Mouse (Mus musculus): ENCODE results near the gene Nup205.
A peak's percentile ranks its signal among the peaks of the same experiment; 100 is the strongest.
"Not testable (repeated sequence)": the region's sequence is repeated elsewhere in the genome, so short reads cannot be mapped to it uniquely, and the experiment has no call there.

Nup205 gene

GRCm38 (mm10) chr6:35176979-35177649, at the start of gene Nup205:
Gene Nup205, plus strand, starts transcription at chr6:35177421.
- DNase-seq (ENCODE audit: low spot score in 2 of 2): peak; percentile 74 to 79

DNA sequence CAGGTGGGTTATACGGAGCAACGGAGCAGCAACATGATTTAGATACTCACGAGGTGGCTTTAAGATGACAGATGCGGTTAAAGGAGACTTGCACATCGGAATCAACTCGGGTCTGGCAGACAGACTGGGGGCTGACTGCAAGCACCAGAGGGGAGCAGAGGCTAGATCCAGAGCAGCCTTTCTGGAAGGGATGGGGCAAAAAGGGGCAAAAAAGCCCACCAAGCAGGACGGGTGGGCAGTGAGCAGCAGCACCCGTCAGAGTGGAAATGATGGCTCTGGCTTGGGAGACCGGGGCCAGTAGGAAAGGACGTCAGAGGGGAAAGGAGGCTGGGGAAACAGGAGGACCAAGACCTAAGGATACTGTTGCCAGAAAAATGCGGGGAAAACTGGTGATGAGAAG, 44.4 kb upstream of the Nup205 start:
- peak in 1 of 2 experiments; percentile 14 for DNase-seq (ENCODE audit: low spot score in 2 of 2)

DNA sequence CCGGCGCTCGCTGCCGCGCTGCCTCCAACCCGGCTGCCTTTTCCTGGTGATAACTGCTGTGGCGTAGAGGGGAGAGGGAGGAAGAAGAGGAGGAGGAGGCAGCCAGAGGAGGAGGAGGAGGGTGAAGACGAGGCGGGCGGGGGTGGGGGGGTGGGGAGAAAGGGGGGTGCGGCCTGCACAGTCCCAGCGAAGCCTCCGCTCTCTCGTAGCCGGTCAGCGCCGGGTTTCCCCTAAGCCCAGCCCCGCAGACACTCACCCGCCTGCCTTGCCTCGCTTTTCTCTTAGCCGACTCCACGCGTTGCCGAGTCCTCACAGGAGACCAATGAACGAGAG, 44.0 kb upstream of the Nup205 start:
- DNase-seq (ENCODE audit: low spot score in 2 of 2): no peak

DNA sequence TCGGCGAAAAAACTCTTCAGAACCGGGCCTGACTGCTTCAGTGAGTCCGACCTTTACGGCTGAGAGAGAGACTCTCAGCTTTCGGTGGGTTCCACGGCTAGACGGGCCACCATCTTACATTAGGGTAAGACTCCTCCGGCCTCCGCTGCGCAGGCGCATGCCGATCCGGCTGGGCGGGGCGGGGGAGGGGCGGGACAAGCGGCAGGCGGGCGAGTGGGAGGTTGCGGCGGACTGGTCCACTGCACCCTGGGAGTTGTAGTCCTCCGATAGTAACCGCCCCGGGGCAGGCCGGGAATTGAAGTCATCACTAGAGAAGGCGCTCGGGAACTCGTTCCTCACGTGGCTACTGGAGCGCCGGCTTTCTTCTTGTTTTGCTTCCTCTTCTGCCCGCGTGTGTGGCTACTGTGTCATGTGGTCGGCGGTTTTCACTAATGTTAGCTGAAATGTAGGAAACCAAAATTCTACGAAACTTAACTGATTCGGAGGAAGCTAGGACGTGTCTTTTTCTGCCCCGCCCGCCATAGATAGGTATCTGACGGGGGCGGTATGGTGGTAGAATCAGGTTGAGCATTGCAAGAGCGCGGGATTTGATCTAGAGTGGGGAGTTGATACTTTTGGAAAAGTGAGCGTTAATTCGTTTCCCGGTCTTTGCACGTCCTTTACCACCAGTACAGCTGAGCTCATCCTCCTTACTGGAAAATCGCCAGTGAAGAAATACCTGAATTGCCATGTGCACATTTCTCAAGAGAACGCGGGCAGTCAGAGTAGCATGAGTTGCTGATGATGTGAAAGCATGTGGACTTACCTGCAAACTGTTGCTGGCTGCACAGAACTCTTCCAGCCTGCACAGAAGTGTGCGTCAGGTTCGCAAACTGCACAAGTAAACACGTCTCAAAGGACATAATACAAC, 43.4 kb upstream of the Nup205 start, which contains the start of gene Cnot4:
Gene Cnot4 (minus strand): TSS at position 146 of the 910 bp plus-strand sequence.
- DNase-seq (ENCODE audit: low spot score in 2 of 2): peak; percentile 98

- DNase-seq (ENCODE audit: low spot score in 2 of 2): no peak
Measured at GRCm38 (mm10) chr6:35134844-35135243, 42.4 kb upstream of the Nup205 start.

DNA sequence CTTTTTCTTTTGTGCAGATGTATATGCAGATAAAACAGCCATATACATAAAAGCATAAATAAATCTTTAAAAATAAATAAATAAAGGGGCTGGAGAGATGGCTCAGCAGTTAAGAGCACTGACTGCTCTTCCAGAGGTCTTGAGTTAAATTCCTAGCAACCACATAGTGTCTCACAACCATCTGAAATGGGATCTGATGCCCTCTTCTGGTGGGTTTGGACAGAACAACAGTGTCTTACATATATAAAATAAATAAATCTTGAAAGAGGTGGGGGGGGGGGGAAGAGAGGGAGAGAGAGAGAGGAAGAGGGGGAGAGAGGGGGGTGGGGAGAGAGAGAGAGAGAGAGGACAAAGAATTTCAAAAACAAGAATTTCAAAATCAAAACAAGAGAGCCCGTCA, 36.9 kb upstream of the Nup205 start:
- DNase-seq (ENCODE audit: low spot score in 2 of 2): no peak

DNA sequence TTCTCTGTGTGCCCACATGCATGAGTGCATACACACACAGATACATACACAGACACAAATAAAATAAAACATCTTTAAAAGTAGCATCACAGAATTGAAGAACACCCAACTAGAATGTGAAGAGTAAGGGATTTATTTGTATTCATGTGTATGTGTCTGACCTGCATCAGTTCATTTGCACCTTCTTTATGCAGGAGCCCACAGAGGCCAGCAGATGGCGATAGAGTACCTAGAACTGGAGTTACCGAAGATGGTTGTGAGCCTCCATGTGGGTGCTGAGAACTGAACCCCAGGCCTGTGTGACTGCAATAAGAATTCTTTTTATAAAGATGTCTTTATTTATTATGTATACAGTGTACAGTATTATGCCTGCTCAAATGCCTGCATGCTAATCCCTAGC, 31.7 kb upstream of the Nup205 start:
- DNase-seq (ENCODE audit: low spot score in 2 of 2): no peak

GRCm38 (mm10) chr6:35147726-35148422, 29.3 kb upstream of the Nup205 start:
- no peak for DNase-seq (ENCODE audit: low spot score in 2 of 2)

- no peak for DNase-seq (ENCODE audit: low spot score in 2 of 2)
Measured at GRCm38 (mm10) chr6:35154540-35154939, 22.7 kb upstream of the Nup205 start.

DNA sequence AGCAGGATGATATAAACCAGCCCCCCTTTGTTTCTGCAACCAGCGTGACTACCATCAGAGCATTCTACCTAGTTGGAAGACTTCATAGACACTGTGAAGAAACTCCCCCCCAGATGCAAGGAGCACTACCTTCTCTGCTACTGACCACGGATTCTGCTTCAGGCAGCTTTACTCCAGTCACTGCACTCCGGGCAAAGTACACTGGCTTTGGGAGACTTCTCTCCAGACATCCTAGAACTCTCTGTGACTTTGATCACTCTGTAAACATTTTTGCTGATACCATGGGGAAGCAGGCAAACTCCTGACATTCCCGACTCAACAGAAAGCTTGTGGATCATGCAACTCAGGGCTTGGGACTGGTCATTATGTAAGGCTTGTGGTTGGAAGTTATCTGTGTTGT, 8.0 kb upstream of the Nup205 start:
- no peak for DNase-seq (ENCODE audit: low spot score in 2 of 2)

GRCm38 (mm10) chr6:35172028-35172427, 5.2 kb upstream of the Nup205 start:
- not testable (repeated sequence) for DNase-seq (ENCODE audit: low spot score in 2 of 2)

DNA sequence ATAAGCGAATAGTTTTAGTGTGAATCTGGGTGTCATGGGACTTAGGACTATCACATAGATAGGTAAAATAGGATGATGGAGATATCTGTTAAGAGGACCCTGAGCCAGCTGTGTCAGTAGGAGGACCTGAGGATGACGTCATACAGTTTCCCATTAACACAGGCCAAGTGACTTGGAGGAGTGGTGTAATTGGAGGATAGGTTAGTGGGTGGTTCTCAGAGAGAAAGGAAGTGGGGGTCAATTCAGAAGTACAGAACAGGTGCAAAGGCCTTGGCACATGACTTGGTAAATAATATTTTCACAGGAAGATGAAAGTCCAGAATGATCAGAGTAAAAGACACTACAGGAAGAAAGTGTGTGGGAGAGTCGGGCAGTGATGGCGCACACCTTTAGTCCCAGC, 4.0 kb upstream of the Nup205 start:
- DNase-seq (ENCODE audit: low spot score in 2 of 2): no peak

DNA sequence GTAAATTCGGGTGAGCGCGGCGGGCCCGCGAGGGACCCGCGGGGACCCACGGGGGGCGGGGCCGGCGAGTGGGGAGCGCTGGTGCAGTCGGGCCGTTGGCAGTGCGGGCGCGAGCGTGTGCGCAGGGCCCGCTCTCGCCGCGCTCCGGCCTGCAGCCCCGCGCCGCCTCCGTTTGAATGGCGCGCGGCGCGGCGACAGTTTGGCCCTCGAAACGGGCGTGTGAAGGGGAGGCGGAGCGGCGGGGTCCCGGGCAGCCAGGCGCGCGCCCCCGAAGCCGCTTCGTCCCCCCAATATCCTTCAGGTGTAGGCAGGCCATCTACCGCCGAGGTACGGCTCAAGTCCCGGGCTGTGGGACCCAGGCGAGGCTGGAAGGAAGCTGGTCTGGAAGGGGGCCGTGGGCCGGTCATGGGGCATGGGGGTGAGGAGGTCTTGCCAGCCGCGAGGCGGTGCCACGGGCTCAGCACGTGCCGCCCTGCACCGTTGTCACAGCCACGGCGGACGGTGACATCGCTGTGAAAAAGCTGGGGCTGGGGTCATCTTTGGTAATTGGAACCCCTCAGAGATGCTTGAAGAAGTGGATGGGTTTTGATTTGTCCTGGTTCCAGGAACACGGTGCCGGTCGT, 540 bp downstream of the Nup205 start:
- DNase-seq (ENCODE audit: low spot score in 2 of 2): no peak

- not testable (repeated sequence) for DNase-seq (ENCODE audit: low spot score in 2 of 2)
Measured at GRCm38 (mm10) chr6:35179299-35179698, 2.1 kb downstream of the Nup205 start.

DNA sequence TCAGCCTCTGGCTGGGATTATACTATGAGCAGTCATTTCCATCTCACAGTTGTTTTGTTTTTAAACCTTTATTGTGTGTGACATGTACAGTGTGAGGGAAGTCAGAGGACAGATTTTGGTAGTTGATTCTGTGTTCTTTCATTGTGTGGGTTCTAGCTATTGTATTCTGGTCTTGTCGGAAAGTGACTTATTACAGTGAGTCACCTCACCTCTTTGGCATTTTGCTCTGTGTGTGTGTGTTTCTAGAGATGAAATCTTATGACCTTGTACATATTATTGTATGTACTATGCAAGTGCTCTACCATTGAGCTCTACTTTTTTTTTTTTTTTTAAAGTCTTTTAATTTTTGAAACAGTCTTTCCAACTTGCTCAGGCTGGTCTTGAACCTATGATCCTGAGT, 7.6 kb downstream of the Nup205 start:
- no peak for DNase-seq (ENCODE audit: low spot score in 2 of 2)

DNA sequence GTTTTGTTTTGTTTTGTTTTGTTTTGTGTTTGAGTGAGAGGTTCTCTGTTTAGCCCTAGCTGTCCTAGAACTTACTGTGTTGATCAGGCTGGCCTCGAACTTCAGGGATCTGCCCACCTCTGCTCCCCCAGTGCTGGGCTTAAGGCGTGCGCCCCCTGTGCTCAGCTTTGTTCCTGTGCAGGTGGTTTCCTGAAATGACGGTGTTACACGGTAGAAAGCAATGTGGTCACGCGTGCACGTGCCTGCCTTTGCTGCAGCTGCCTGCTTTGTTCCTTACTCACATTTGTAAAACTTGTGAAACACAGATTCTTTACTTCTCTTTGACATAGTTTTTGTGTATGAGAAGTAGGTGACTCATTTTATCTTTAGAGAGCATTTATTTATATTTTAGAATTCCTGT, 14.0 kb downstream of the Nup205 start:
- no peak for DNase-seq (ENCODE audit: low spot score in 2 of 2)

DNA sequence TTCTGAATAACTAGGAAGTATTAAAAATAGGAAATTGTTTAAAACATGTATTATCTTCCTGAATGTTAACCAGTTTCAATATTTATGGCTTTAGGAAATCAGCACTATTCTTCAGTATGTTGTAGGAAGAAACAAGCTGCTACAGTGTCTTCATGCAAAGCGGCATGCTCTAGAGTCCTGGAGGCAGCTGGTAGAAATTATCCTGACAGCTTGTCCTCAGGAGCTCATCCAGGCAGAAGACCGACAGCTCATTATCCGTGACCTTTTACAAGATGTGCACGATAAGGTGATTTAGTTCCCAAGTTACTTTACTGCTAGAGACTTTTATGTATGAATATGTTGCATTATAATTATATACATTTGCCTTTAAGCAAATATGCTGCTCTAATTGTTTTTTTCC, 48.5 kb downstream of the Nup205 start:
- no peak for DNase-seq (ENCODE audit: low spot score in 2 of 2)

GRCm38 (mm10) chr6:35229415-35229814, 52.2 kb downstream of the Nup205 start:
- DNase-seq (ENCODE audit: low spot score in 2 of 2): no peak

DNA sequence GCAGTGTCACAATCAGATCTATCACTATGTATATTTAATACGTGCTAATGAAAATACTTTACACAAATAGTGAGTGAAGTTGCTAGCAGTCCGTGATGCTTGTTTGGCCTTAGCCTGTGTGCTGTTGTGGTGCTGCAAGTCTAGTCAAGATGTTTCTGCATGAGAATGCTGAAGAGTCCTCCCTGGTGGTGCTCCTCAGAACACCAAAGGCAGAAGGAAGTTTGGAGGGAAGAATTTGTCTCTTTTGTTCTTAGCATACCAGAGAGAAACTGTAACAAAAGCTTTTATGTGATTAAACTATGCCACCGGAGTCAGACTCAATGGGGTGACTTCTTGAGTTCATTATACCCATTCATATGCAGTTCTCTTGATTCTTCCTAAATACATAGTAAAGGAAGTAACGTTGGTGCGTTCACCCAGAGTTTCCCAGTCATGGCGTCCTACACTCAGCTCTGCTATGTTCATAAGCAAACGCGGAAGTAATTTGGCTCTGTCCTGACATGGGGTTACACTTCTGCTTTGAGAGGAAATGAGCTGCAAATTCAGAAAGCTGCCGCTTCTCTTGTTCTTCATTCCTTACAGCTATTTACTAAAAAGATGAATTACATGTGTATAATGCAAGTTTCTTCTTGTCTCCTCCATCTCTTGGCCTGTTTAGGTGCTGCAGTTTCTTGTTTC, 59.0 kb downstream of the Nup205 start:
- DNase-seq (ENCODE audit: low spot score in 2 of 2): no peak

DNA sequence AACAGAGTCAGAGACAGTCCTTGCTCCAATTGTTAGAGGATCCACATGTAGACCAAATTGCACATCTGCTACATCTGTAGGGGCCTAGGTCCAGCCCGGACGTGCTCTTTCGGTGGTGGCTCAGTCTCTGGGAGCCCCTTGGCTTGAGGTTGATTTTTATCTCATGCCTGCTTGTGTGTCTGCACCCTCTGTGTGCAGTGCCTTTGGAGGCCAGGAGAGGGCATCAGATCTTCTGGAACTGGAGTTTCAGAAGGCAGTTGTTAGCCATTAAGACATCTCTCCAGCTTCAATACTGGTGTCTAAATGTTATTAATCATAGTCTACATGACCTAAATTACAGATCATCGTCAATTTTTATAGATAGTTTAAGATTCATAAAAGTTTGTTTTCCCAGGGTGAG, 66.0 kb downstream of the Nup205 start:
- DNase-seq (ENCODE audit: low spot score in 2 of 2): no peak

GRCm38 (mm10) chr6:35243989-35244388, 66.8 kb downstream of the Nup205 start:
- DNase-seq (ENCODE audit: low spot score in 2 of 2): no peak

DNA sequence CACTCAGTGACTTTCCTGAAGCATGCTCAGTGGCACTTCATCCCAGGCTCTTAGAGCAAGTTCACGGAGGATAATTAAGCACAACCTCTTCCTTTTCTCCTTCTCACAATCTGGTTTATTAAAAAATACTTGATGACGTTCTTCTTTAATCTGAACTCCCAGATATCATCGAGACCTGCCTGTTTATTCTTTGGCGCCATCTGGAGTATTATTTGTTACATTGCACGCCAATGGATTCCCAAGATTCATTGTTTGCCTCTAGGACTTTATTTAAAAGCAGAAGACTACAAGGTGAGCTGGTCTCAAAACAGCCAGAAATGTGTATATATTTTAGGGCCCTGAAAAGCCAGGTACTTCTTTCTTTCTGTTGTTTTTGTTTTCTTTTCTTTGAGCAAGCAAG, 67.9 kb downstream of the Nup205 start:
- DNase-seq (ENCODE audit: low spot score in 2 of 2): no peak
